Mouse (Mus musculus) embryonic facial prominence, embryonic 11.5 days (tissue): ENCODE measurements around the gene Thap3. TPM values are rescaled to one million over a fixed set of nuclear protein-coding genes. Genes with fewer than 3 reads are reported as not detected.
A peak's percentile ranks its signal among the peaks of the same experiment; 100 is the strongest.

ENCODE experiments used
- ATAC-seq: fragments of 200-750 bp; cut with Nextera tagmentation; replicated peaks from 2 replicates; pipeline ENCODE4 v1.8.0; 2017; ENCODE audit warnings: low read depth; ENCODE audit not compliant: insufficient number of reproducible peaks, low FRiP score, low TSS enrichment
- DNase-seq: peaks from one replicate; pipeline ENCODE4 v3.0.0-alpha.2; 2015; ENCODE audit warnings: low spot score
- H3K27ac ChIP-seq: fragments of 300-500 bp; sonication (generic); replicated peaks from 2 replicates; pipeline ENCODE4 v1.5.1; 2014; ENCODE audit warnings: mild to moderate bottlenecking, low read depth, low read length, control low read depth
- H3K27me3 ChIP-seq: fragments of 300-500 bp; sonication (generic); 2 replicates; pipeline ENCODE4 v1.6.1; 2014; ENCODE audit warnings: mild to moderate bottlenecking, low read length, moderate library complexity, mixed read lengths; ENCODE audit not compliant: control insufficient read depth, insufficient read depth
- H3K36me3 ChIP-seq: fragments of 300-500 bp; sonication (generic); replicated peaks from 2 replicates; pipeline ENCODE4 v1.6.1; 2014; ENCODE audit warnings: low read depth, mild to moderate bottlenecking, low read length, moderate library complexity, mixed read lengths; ENCODE audit not compliant: control insufficient read depth, insufficient read depth
- H3K4me1 ChIP-seq: fragments of 300-500 bp; sonication (generic); 2 replicates; pipeline ENCODE4 v1.6.1; 2014; ENCODE audit warnings: low read length, mixed read lengths; ENCODE audit not compliant: control insufficient read depth, insufficient read depth
- H3K4me2 ChIP-seq: fragments of 300-500 bp; sonication (generic); 2 replicates; pipeline ENCODE4 v1.6.1; 2014; ENCODE audit warnings: low read depth, mild to moderate bottlenecking, control low read depth, low read length, moderate library complexity
- H3K4me3 ChIP-seq: fragments of 300-500 bp; sonication (generic); 2 replicates; pipeline ENCODE4 v1.5.1; 2014; ENCODE audit warnings: low read depth, low read length, control low read depth
- H3K9ac ChIP-seq: fragments of 300-500 bp; sonication (generic); replicated peaks from 2 replicates; pipeline ENCODE4 v1.6.1; 2014; ENCODE audit warnings: mild to moderate bottlenecking, control low read depth, low read length
- H3K9me3 ChIP-seq: fragments of 300-500 bp; sonication (generic); replicated peaks from 2 replicates; pipeline ENCODE4 v1.6.1; 2016; ENCODE audit warnings: mild to moderate bottlenecking, low read length, inconsistent platforms, mixed read lengths; ENCODE audit not compliant: control insufficient read depth
- WGBS: fragments of 180-500 bp; shearing (Covaris S2); extraction: QIAGEN DNeasy Blood & Tissue Kit; methylation state at CpG from one replicate; pipeline ENCODE4 v1.1.7; 2014; 5-methylcytosine and 5-hydroxymethylcytosine counted together
- polyA plus RNA-seq: library from polyadenylated mRNA; unstranded; fragments of >200 nt; fragmentation: Nextera tagmentation; extraction: Ambion mirVana; gene quantifications from 2 replicates; pipeline ENCODE4 v1.2.1, GENCODE M21; 2014

Thap3 gene
- polyA plus RNA-seq, 1 experiment from 2014 or later, result 22.4 TPM

- Histone ChIP-seq H3K4me2 (no peak overlapping the region), H3K9me3 (no peaks in the 10 kb centered on the region), H3K4me1 (no peaks in the 10 kb centered on the region), H3K36me3 (peaks cover 24% of the 10 kb centered on the region), H3K27me3 (no peaks in the 10 kb centered on the region), H3K27ac (no peak overlapping the region), H3K4me3 (no peak overlapping the region), H3K9ac (no peak overlapping the region)
- ATAC-seq, result no peak
- 43% methylated on average over 10 of the region's 10 CpGs for WGBS
- DNase-seq, result peak; percentile 90
These were observed 11.0 kb downstream of the Thap3 start for GRCm38 (mm10) chr4:151977748-151978147.

- DNase-seq, result peak; percentile 58
- WGBS, result 93% methylated on average over 3 of the region's 3 CpGs
- Histone ChIP-seq H3K27me3 (no peaks in the 10 kb centered on the region), H3K4me1 (no peaks in the 10 kb centered on the region), H3K4me3 (no peak overlapping the region), H3K36me3 (peaks cover 24% of the 10 kb centered on the region), H3K9me3 (no peaks in the 10 kb centered on the region), H3K9ac (no peak overlapping the region), H3K27ac (no peak overlapping the region), H3K4me2 (no peak overlapping the region)
- no peak for ATAC-seq
These were observed 13.4 kb downstream of the Thap3 start for GRCm38 (mm10) chr4:151975441-151975840.

- no peak overlapping the region for H3K9ac ChIP-seq
- 66% methylated on average over 10 of the region's 10 CpGs for WGBS
- H3K4me3 ChIP-seq, result no peak overlapping the region
- no peaks in the 10 kb centered on the region for H3K9me3 ChIP-seq
- no peaks in the 10 kb centered on the region for H3K4me1 ChIP-seq
- no peak overlapping the region for H3K27ac ChIP-seq
- H3K4me2 ChIP-seq, result no peak overlapping the region
- H3K27me3 ChIP-seq, result no peaks in the 10 kb centered on the region
- H3K36me3 ChIP-seq, result peaks cover 16% of the 10 kb centered on the region
- ATAC-seq (no peak), DNase-seq (peak; percentile 72)
These were observed 16.4 kb downstream of the Thap3 start for GRCm38 (mm10) chr4:151972221-151972967.

GRCm38 (mm10) chr4:151968204-151968921 lies 20.4 kb downstream of the Thap3 start:
- DNase-seq (no peak), ATAC-seq (no peak)
- Histone ChIP-seq H3K4me1 (no peaks in the 10 kb centered on the region), H3K4me3 (no peak overlapping the region), H3K27me3 (no peaks in the 10 kb centered on the region), H3K9me3 (no peaks in the 10 kb centered on the region), H3K9ac (no peak overlapping the region), H3K4me2 (no peak overlapping the region), H3K36me3 (peaks cover 2% of the 10 kb centered on the region), H3K27ac (no peak overlapping the region)
- WGBS, result 94% methylated on average over 26 of the region's 26 CpGs

- Histone ChIP-seq H3K36me3 (no peaks in the 10 kb centered on the region; the same call in none of the 2 replicates), H3K27me3 (no peaks in the 10 kb centered on the region), H3K4me3 (no peak overlapping the region), H3K9me3 (no peaks in the 10 kb centered on the region), H3K27ac (no peak overlapping the region), H3K4me2 (no peak overlapping the region), H3K4me1 (no peaks in the 10 kb centered on the region), H3K9ac (no peak overlapping the region)
- ATAC-seq (no peak), DNase-seq (no peak)
- 81% methylated on average over 3 of the region's 3 CpGs for WGBS
These were observed 26.0 kb downstream of the Thap3 start for GRCm38 (mm10) chr4:151962817-151963216.

- WGBS, result 91% methylated on average over 3 of the region's 3 CpGs
- no peaks in the 10 kb centered on the region for H3K9me3 ChIP-seq
- ATAC-seq, result no peak
- no peak for DNase-seq
- no peak overlapping the region for H3K27ac ChIP-seq
- H3K36me3 ChIP-seq, result peaks cover 9% of the 10 kb centered on the region
- H3K9ac ChIP-seq, result no peak overlapping the region
- H3K4me1 ChIP-seq, result no peaks in the 10 kb centered on the region
- H3K4me2 ChIP-seq, result no peak overlapping the region
- no peak overlapping the region for H3K4me3 ChIP-seq
- H3K27me3 ChIP-seq, result no peaks in the 10 kb centered on the region
These were observed 28.3 kb downstream of the Thap3 start for GRCm38 (mm10) chr4:151960513-151960854.

GRCm38 (mm10) chr4:151959849-151960512 lies 28.8 kb downstream of the Thap3 start:
- no peak overlapping the region for H3K4me2 ChIP-seq
- no peak for ATAC-seq
- peaks cover 9% of the 10 kb centered on the region for H3K36me3 ChIP-seq
- H3K9ac ChIP-seq, result no peak overlapping the region
- DNase-seq, result no peak
- WGBS, result 89% methylated on average over 11 of the region's 11 CpGs
- H3K27me3 ChIP-seq, result no peaks in the 10 kb centered on the region
- no peaks in the 10 kb centered on the region for H3K9me3 ChIP-seq
- no peak overlapping the region for H3K4me3 ChIP-seq
- H3K27ac ChIP-seq, result no peak overlapping the region
- H3K4me1 ChIP-seq, result no peaks in the 10 kb centered on the region
